Mouse (Mus musculus) megakaryocyte, embryonic 14.5 days (primary cell): ENCODE measurements around the gene Rab39.

Source experiments
- FLI1 ChIP-seq: IDR thresholded peaks from 2 replicates; pipeline ENCODE4 v1.6.1; 2012; ENCODE audit warnings: low read length, inconsistent platforms, mixed read lengths
- GATA1 ChIP-seq: IDR thresholded peaks from 3 replicates; pipeline ENCODE4 v1.6.1; 2012; ENCODE audit warnings: mixed read lengths, low read length, inconsistent platforms, borderline replicate concordance

GRCm38 (mm10) chr9:53750411-53750810 lies 44.4 kb upstream of the Rab39 start:
- TF ChIP-seq GATA1 (no peak), FLI1 (no peak)
